Mouse (Mus musculus) embryonic fibroblast, embryonic 13.5 days (primary cell): ENCODE measurements around the gene Slc43a2. TPM values are rescaled to one million over a fixed set of nuclear protein-coding genes. Genes with fewer than 3 reads are reported as not detected.

Source experiments
- H3K27ac ChIP-seq: 2 replicates; pipeline ENCODE4 v1.5.1; 2012; ENCODE audit warnings: low read length, control low read depth, inconsistent platforms; ENCODE audit not compliant: insufficient read depth
- H3K4me1 ChIP-seq: 2 replicates; pipeline ENCODE4 v1.6.1; 2011; ENCODE audit warnings: low read length; ENCODE audit not compliant: control insufficient read depth, insufficient read depth
- H3K4me3 ChIP-seq: 2 replicates; pipeline ENCODE4 v1.5.1; 2011; ENCODE audit warnings: mild to moderate bottlenecking, control low read depth, low read length; ENCODE audit not compliant: insufficient read depth
- CTCF ChIP-seq: IDR thresholded peaks from 2 replicates; pipeline ENCODE4 v1.5.1; 2011; ENCODE audit warnings: mild to moderate bottlenecking, control low read depth, low read length, moderate library complexity, borderline replicate concordance; ENCODE audit not compliant: insufficient read depth
- POLR2A ChIP-seq: IDR thresholded peaks from 2 replicates; pipeline ENCODE4 v1.6.1; 2011; ENCODE audit warnings: low read depth, mild to moderate bottlenecking, control low read depth, low read length, moderate library complexity
- polyA plus RNA-seq: library from polyadenylated mRNA; stranded (reverse); fragments of >200 nt; gene quantifications from 2 replicates; pipeline ENCODE4 v1.2.4, GENCODE M21; 2011; ENCODE audit warnings: low read depth; ENCODE audit not compliant: missing spikeins, insufficient read length

Gene Slc43a2
- polyA plus RNA-seq, 1 experiment = 6.9 TPM

GRCm38 (mm10) chr11:75568962-75569361 lies 37.5 kb downstream of the Slc43a2 start:
- no peak overlapping the region for H3K4me3 ChIP-seq
- peaks cover 2% of the 10 kb centered on the region; the same call in 1 of the 2 replicates for H3K4me1 ChIP-seq
- no peak overlapping the region for H3K27ac ChIP-seq
- no peak for TF ChIP-seq POLR2A

- TF ChIP-seq POLR2A (no peak), CTCF (no peak)
- Histone ChIP-seq H3K4me1 (no peaks in the 10 kb centered on the region), H3K27ac (no peak overlapping the region), H3K4me3 (no peak overlapping the region)
These were observed 39.1 kb downstream of the Slc43a2 start for GRCm38 (mm10) chr11:75570375-75571125.

GRCm38 (mm10) chr11:75571126-75571990 lies 39.9 kb downstream of the Slc43a2 start:
- no peak overlapping the region for H3K27ac ChIP-seq
- TF ChIP-seq POLR2A (no peak), CTCF (no peak)
- no peaks in the 10 kb centered on the region for H3K4me1 ChIP-seq
- H3K4me3 ChIP-seq = no peak overlapping the region

- no peak for TF ChIP-seq CTCF
- no peak for TF ChIP-seq POLR2A
- Histone ChIP-seq H3K4me1 (no peaks in the 10 kb centered on the region), H3K27ac (no peak overlapping the region), H3K4me3 (no peak overlapping the region)
These were observed 40.9 kb downstream of the Slc43a2 start for GRCm38 (mm10) chr11:75572301-75572791.

- TF ChIP-seq CTCF (peak; percentile 95), POLR2A (no peak)
- Histone ChIP-seq H3K27ac (no peak overlapping the region), H3K4me1 (no peaks in the 10 kb centered on the region), H3K4me3 (no peak overlapping the region)
These were observed 41.6 kb downstream of the Slc43a2 start for GRCm38 (mm10) chr11:75572854-75573650.

- H3K4me1 ChIP-seq = no peaks in the 10 kb centered on the region
- TF ChIP-seq POLR2A (no peak), CTCF (no peak)
- no peak overlapping the region for H3K4me3 ChIP-seq
- no peak overlapping the region for H3K27ac ChIP-seq
These were observed 43.1 kb downstream of the Slc43a2 start for GRCm38 (mm10) chr11:75574378-75575123.

GRCm38 (mm10) chr11:75575560-75576123 lies 44.1 kb downstream of the Slc43a2 start:
- Histone ChIP-seq H3K4me1 (no peaks in the 10 kb centered on the region), H3K27ac (no peak overlapping the region), H3K4me3 (no peak overlapping the region)
- TF ChIP-seq POLR2A = no peak
- TF ChIP-seq CTCF = no peak

GRCm38 (mm10) chr11:75578609-75579008 lies 47.1 kb downstream of the Slc43a2 start:
- Histone ChIP-seq H3K4me3 (no peak overlapping the region), H3K27ac (no peak overlapping the region), H3K4me1 (no peaks in the 10 kb centered on the region)
- TF ChIP-seq POLR2A (no peak), CTCF (no peak)
